Mouse (Mus musculus): Measurements from ENCODE around the gene AC141477.1. TPM values are rescaled to one million over a fixed set of nuclear protein-coding genes. Genes with fewer than 3 reads are reported as not detected.

Gene AC141477.1
- not detected in 2 replicates for total RNA-seq (2014; rRNA removed)
- not detected in 2 replicates for polyA plus RNA-seq (2012; rRNA removed)

DNA sequence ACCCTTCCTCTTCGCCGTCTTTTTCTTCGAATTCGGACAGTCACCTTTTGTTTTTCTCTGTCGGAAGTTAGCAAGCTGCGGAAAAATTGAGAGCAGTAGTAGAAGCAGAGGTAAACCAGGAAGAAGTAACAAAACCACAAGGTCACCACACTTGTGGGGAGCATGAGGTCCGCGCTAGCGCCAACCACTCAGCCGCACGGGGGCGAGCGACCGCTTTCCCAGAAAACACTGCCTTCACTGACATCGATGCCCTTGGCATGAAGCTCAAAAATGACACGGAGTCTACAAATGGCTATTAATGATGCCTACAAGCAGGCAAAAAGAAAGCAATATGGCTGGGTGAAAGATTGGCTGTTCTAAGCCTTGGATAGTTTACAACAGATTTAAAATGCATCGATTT lies at the start of gene AC141477.1:
TSS of gene AC141477.1 (minus strand) at position 164 of the 400 bp plus-strand sequence.
- Histone ChIP-seq H3K79me2 (ENCODE audit: control insufficient read depth, insufficient read depth, low read length) (peaks cover 8% of the 10 kb centered on the region), H3K4me1 (ENCODE audit: control insufficient read depth, insufficient read depth, low read length) (peaks cover 6% of the 10 kb centered on the region), H3K36me3 (ENCODE audit: control insufficient read depth, insufficient read depth, low read length) (peaks cover 5% of the 10 kb centered on the region; the same call in 1 of the 2 replicates), H3K4me3 (ENCODE audit: insufficient read depth, low read depth, low read length) (no peak within 1 kb of the TSS), H3K27me3 (ENCODE audit: control insufficient read depth, insufficient read depth, low read length) (no peaks in the 10 kb centered on the region), H3K27ac (replicated peaks; ENCODE audit: insufficient read depth, low read depth, low read length) (no peak within 1 kb of the TSS), H3K9ac (ENCODE audit: low read depth, low read length) (no peak within 1 kb of the TSS)
- TF ChIP-seq POLR2A (IDR thresholded peaks at IDR 0.05; ENCODE audit: extremely low read depth, insufficient read depth, low read length), result no peak
- no peak for TF ChIP-seq CTCF (IDR thresholded peaks at IDR 0.05; ENCODE audit: low read depth, low read length)
- 92% methylated on average over 17 of the region's 17 CpGs for WGBS
- DNase-seq (ENCODE audit: extremely low read depth, low read depth, low spot score), result no peak

DNA sequence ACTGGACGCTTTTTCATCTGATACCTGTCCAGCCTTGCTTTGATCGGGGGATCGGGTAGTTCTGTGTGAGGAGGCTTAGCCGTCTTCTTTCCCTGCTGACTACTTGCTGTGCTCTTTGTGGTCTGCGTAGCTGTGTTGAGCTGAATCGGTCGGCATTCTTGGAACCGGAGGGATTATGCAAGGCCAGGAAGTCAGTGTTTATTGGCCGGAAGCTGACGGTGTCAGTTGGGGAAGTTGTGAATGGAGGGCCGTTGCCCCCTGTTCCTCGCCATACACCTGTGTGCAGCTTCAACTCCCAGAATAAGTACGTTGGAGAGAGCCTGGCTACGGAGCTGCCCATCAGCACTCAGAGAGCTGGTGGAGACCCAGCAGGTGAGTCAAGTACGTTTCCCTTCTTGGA lies 49.0 kb upstream of the AC141477.1 start:
- Histone ChIP-seq H3K79me2 (ENCODE audit: control insufficient read depth, insufficient read depth, low read length) (no peaks in the 10 kb centered on the region), H3K27me3 (ENCODE audit: control insufficient read depth, insufficient read depth, low read length) (no peaks in the 10 kb centered on the region), H3K4me3 (ENCODE audit: insufficient read depth, low read depth, low read length) (no peak overlapping the region), H3K27ac (replicated peaks; ENCODE audit: insufficient read depth, low read depth, low read length) (no peak overlapping the region), H3K4me1 (ENCODE audit: control insufficient read depth, insufficient read depth, low read length) (no peaks in the 10 kb centered on the region), H3K9ac (ENCODE audit: low read depth, low read length) (no peak overlapping the region), H3K36me3 (ENCODE audit: control insufficient read depth, insufficient read depth, low read length) (peaks cover 52% of the 10 kb centered on the region)
- TF ChIP-seq CTCF (IDR thresholded peaks at IDR 0.05; ENCODE audit: low read depth, low read length) (no peak), POLR2A (IDR thresholded peaks at IDR 0.05; ENCODE audit: extremely low read depth, insufficient read depth, low read length) (no peak)
- 88% methylated on average over 15 of the region's 15 CpGs for WGBS
- DNase-seq (ENCODE audit: extremely low read depth, low read depth, low spot score), result no peak

DNA sequence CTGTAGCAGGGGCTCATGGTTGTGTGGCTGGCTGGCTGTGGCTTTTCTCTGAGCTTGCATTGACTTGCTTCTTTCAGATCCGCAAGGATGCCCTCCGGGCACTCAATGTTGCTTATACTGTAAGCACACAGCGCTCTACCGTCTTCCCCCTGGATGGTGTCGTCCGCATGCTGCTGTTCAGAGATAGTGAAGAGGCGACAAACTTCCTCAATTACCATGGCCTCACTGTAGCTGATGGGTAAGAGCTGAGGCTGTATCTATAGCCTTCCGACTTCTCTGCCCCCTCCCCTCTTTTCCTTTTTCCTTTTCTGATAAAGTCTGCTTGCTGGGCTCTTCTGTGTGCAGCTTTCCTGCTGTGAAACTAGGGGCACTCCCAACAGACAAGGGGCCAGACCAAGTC lies 48.0 kb upstream of the AC141477.1 start:
- Histone ChIP-seq H3K27ac (replicated peaks; ENCODE audit: insufficient read depth, low read depth, low read length) (no peak overlapping the region), H3K36me3 (ENCODE audit: control insufficient read depth, insufficient read depth, low read length) (peaks cover 55% of the 10 kb centered on the region), H3K9ac (ENCODE audit: low read depth, low read length) (no peak overlapping the region), H3K4me3 (ENCODE audit: insufficient read depth, low read depth, low read length) (no peak overlapping the region), H3K4me1 (ENCODE audit: control insufficient read depth, insufficient read depth, low read length) (no peaks in the 10 kb centered on the region), H3K79me2 (ENCODE audit: control insufficient read depth, insufficient read depth, low read length) (no peaks in the 10 kb centered on the region), H3K27me3 (ENCODE audit: control insufficient read depth, insufficient read depth, low read length) (no peaks in the 10 kb centered on the region)
- TF ChIP-seq CTCF (IDR thresholded peaks at IDR 0.05; ENCODE audit: low read depth, low read length) (no peak), POLR2A (IDR thresholded peaks at IDR 0.05; ENCODE audit: extremely low read depth, insufficient read depth, low read length) (no peak)
- 82% methylated on average over 8 of the region's 8 CpGs for WGBS
- DNase-seq (ENCODE audit: extremely low read depth, low read depth, low spot score), result no peak

DNA sequence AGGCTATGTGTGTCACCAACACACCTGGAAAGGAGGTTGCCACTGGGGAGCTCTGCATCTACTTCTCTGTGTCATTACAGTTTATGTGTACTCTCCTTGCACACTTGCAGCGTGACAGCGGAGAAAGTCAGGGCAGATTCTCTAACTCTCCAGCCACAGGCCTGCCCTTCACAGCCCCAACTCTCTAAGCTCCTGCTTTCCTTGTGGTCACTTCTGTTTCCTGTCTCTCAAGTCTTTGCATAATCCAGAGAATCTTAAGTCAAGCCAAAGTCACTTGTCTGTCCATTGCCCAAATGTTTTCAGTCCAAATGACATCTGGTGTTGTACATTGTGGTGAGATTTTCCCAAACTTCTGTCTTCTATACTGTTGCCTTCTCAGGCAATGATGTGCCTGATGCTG lies 46.1 kb upstream of the AC141477.1 start:
- no peak for DNase-seq (ENCODE audit: extremely low read depth, low read depth, low spot score)

DNA sequence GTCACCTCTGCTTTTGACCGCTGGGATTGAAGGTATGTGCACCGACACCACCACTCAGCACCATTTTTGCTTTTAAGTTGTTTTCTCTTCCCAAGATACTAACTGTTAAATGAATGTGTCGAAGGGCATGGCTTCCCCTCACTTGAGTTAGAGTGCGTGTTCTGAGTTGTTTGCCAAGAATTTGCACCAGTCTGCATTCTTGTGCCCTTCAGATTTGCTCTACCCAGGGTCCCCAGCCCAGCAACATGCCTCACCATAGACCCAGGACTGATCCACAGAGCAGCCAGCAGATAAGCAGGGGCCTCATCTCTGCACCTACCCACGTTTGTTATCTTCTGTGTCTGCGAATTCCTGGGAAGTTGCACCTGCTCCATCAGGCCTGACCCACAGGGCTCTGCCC lies 41.2 kb upstream of the AC141477.1 start:
- DNase-seq (ENCODE audit: extremely low read depth, low read depth, low spot score), result no peak
- no peaks in the 10 kb centered on the region for H3K79me2 ChIP-seq (ENCODE audit: control insufficient read depth, insufficient read depth, low read length)
- TF ChIP-seq POLR2A (IDR thresholded peaks at IDR 0.05; ENCODE audit: extremely low read depth, insufficient read depth, low read length), result no peak
- TF ChIP-seq CTCF (IDR thresholded peaks at IDR 0.05; ENCODE audit: low read depth, low read length), result no peak
- WGBS, result 94% methylated on average over 6 of the region's 6 CpGs
- peaks cover 55% of the 10 kb centered on the region for H3K36me3 ChIP-seq (ENCODE audit: control insufficient read depth, insufficient read depth, low read length)
- no peak overlapping the region for H3K9ac ChIP-seq (ENCODE audit: low read depth, low read length)
- no peaks in the 10 kb centered on the region for H3K4me1 ChIP-seq (ENCODE audit: control insufficient read depth, insufficient read depth, low read length)
- no peaks in the 10 kb centered on the region for H3K27me3 ChIP-seq (ENCODE audit: control insufficient read depth, insufficient read depth, low read length)
- H3K27ac ChIP-seq (replicated peaks; ENCODE audit: insufficient read depth, low read depth, low read length), result no peak overlapping the region
- H3K4me3 ChIP-seq (ENCODE audit: insufficient read depth, low read depth, low read length), result no peak overlapping the region

More for the DNA sequence above, 46.1 kb upstream of the AC141477.1 start:
- 97% methylated on average over 2 of the region's 2 CpGs for WGBS
- Histone ChIP-seq H3K27ac (replicated peaks; ENCODE audit: insufficient read depth, low read depth, low read length) (no peak overlapping the region), H3K79me2 (ENCODE audit: control insufficient read depth, insufficient read depth, low read length) (no peaks in the 10 kb centered on the region), H3K27me3 (ENCODE audit: control insufficient read depth, insufficient read depth, low read length) (no peaks in the 10 kb centered on the region), H3K9ac (ENCODE audit: low read depth, low read length) (no peak overlapping the region), H3K4me1 (ENCODE audit: control insufficient read depth, insufficient read depth, low read length) (no peaks in the 10 kb centered on the region), H3K4me3 (ENCODE audit: insufficient read depth, low read depth, low read length) (no peak overlapping the region), H3K36me3 (ENCODE audit: control insufficient read depth, insufficient read depth, low read length) (peaks cover 61% of the 10 kb centered on the region)
- TF ChIP-seq POLR2A (IDR thresholded peaks at IDR 0.05; ENCODE audit: extremely low read depth, insufficient read depth, low read length) (no peak), CTCF (IDR thresholded peaks at IDR 0.05; ENCODE audit: low read depth, low read length) (no peak)

DNA sequence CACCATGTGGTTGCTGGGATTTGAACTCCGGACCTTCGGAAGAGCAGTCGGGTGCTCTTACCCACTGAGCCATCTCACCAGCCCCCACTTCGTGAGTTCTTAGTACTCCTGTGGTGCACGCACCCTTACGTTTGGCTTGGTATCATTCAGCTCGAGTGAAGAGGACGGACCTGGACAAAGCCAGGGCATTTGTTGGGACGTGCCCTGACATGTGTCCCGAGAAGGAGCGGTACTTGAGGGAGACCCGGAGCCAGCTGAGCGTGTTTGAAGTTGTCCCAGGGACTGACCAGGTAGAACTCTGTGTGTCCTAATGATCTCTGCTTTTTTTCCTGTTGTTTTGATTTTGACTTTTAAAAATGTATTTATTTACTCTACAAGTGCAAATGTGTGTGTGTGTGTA lies 40.6 kb upstream of the AC141477.1 start:
- WGBS, result 96% methylated on average over 13 of the region's 13 CpGs
- peaks cover 57% of the 10 kb centered on the region for H3K36me3 ChIP-seq (ENCODE audit: control insufficient read depth, insufficient read depth, low read length)

More for the DNA sequence above, 40.6 kb upstream of the AC141477.1 start:
- Histone ChIP-seq H3K9ac (ENCODE audit: low read depth, low read length) (no peak overlapping the region), H3K4me1 (ENCODE audit: control insufficient read depth, insufficient read depth, low read length) (no peaks in the 10 kb centered on the region), H3K27ac (replicated peaks; ENCODE audit: insufficient read depth, low read depth, low read length) (no peak overlapping the region), H3K79me2 (ENCODE audit: control insufficient read depth, insufficient read depth, low read length) (no peaks in the 10 kb centered on the region), H3K4me3 (ENCODE audit: insufficient read depth, low read depth, low read length) (no peak overlapping the region), H3K27me3 (ENCODE audit: control insufficient read depth, insufficient read depth, low read length) (no peaks in the 10 kb centered on the region)
- no peak for DNase-seq (ENCODE audit: extremely low read depth, low read depth, low spot score)
- TF ChIP-seq POLR2A (IDR thresholded peaks at IDR 0.05; ENCODE audit: extremely low read depth, insufficient read depth, low read length), result no peak
- no peak for TF ChIP-seq CTCF (IDR thresholded peaks at IDR 0.05; ENCODE audit: low read depth, low read length)

Measured in liver, adult 2 months (tissue).